Mouse (Mus musculus): Measurements from ENCODE around the gene Mrpl34.
"Not testable (repeated sequence)": the region's sequence is repeated elsewhere in the genome, so short reads cannot be mapped to it uniquely, and the experiment has no call there.

Mrpl34 gene

DNA sequence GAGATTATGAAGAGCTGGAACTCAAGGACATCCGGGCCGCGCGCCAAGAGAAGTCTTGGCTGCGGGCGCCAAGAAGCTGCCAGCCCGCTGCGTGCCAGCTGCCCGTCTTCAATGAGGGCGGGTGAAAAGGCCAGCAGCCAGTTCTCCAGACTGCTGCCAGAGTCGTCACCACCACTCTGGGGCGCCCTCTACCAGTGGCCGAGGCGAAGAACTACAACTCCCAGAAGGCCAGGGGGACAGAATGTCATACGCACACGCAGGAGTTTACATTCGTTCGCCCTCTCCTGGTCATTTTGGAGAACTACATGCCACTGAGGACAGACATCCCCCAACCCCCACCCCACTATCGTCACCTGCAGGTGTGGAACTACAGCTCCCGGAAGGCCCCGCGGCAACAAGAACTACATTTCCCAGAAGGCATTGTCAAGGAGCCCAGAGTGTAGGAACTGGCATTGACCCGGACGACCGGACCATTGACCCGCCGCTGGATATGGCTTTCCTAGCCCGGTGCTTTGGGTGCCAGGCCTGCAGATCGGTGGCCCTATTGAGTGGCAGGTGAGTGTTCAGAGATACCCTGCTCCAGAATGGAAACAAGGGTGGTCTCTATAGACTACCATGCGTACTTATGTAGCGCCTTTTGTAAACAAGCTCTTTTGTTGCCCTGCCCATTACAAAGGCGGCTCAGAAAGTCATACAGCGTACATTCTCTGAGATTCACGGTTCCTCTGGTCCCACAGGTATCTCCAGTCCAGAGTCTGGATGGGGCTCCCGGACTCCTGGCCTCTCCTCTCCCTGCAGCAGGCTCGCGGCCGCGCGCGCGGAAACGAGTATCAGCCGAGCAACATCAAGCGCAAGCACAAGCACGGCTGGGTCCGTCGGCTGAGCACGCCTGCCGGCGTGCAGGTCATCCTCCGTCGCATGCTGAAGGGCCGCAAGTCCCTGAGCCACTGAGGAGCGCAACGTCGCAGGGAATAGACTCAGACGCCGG, at the start of gene Mrpl34:
TSS of gene Mrpl34 (plus strand) at position 447 of the 988 bp plus-strand sequence.
- in situ Hi-C loops (cut with MboI): no loop called here

DNA sequence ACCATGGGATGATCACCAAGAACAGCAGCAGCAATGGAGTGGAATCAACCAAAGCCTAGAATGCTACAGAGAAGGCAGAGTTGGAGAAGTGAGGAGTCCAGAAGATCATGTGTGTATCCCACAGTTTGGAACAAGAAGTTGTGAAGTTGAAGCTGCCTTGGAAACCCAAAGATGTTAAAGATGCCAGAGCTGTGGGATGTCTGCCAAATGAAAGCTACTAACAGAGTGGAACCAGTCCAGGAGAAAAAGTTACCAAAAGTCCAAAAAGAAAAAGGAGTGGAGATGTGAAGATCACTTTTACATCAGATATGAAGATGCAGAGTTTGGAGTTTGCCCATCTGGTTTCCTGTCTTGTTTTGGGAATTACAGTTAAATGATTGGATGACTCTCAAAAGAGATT, 42.6 kb upstream of the Mrpl34 start:
- in situ Hi-C loops (cut with MboI): no loop called here

DNA sequence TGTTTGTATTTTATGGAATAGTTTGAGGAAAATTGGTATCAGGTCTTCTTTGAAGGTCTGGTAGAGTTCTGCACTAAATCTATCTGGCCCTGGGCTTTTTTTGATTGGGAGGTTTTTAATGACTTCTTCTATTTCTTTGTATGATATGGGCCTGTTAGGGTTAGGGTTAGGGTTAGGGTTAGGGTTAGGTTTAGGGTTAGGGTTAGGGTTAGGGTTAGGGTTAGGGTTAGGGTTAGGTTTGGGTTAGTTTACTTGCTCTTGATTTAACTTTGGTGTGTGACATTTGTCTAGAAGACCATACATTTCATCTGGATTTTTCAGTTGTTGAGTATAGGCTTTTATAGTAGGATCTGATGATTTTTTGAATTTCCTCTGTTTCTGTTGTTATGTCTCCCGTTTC, 31.8 kb upstream of the Mrpl34 start:
- in situ Hi-C loops (cut with MboI): not testable (repeated sequence)

DNA sequence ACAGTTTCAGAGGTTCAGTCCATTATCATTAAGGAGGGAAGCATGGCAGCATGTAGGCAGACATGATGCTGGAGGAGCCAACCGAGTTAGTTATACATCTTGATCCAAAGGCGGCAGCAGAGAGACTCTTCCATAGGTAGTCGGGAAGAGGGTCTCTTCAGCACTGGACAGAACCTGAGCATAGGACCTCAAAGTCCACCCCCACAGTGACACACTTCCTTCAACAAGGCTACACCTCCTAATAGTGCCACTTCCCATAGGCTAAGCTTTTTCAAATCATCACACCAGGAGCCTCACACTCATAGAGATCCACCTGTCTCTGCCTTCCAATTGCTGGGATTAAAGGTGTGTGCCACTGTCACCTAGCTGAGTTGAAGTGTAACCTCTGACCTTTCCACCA, 27.7 kb upstream of the Mrpl34 start:
- in situ Hi-C loops (cut with MboI): no loop called here

DNA sequence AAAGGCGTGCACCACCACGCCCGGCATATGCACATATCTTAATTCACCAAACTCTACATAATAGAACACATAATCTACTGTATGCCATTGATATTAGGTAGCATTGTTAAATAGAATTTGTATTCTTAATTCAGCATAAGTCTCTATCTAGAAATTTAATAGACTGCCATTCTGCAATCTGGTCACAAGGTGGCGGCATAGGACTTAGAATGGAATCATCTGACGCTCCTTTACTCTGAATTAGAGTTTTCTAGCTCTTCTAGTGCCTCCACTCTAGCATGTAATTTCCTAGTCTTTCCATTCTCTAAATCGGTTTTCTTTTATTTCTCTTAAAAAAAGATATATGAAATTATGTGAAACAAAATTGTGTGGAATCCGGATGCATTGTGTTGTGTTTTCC, 23.4 kb upstream of the Mrpl34 start:
- in situ Hi-C loops (cut with MboI): no loop called here

DNA sequence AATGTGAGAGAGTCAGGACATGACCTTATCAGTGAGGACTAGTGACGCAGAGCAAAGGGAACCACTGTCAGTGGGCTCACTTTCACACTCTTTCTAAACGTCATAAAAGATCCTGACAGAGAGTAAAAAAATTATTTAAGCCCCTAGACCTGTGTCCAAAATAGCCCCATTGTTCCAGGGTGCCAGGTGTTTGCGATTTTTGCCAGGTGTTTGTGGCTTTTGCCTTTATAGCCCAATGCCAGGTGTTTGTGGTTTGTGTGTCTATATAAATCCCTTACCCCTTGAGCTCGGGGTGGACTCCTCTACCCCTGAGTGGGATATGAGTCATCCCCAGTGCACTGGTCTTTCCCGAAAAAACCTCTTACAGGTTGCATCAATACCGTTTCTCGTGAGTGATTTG, 19.7 kb upstream of the Mrpl34 start:
- in situ Hi-C loops (cut with MboI): loop anchor here (5.0 kb wide), 1 partner anchor 62 kb away; no protein-coding TSS in a partner anchor

DNA sequence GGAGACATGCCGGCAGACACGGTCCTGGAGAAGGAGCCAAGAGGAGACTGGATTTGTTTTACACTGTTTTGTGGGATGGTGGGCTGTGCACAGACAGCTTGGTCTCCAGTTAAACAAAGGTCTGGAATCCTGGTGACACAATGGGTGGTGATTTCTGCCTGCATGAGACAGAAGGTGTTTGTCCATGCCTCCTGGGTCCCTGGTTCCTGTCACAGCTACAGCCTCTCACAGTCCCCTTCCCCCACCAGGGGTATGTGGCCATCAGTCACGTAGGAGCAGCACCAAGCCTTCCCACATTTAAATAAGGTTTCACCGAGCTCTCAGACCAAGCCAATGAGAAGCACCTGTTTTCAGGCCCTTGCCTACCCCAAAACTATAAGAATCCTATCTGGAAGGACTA, 13.4 kb upstream of the Mrpl34 start:
- in situ Hi-C loops (cut with MboI): no loop called here

DNA sequence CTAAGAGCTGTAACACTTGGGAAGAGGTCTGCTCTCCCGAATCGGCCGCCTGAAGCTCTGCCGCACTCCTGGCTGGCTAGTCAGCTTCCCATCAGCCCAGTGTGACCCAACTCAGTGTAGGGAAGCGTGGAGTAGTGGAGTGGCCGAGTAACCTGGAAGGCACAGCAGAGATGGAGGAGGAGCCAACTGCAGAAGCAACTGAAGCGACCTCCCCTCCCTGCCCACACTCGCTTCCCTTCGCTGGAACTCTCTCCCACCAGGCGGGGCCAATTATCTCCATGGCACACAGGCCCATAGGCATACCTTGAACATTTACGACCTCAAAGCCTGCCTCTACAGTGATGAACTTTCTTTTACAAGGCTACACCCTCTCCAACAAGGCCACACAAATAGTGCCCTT, 13.0 kb upstream of the Mrpl34 start:
- in situ Hi-C loops (cut with MboI): no loop called here

DNA sequence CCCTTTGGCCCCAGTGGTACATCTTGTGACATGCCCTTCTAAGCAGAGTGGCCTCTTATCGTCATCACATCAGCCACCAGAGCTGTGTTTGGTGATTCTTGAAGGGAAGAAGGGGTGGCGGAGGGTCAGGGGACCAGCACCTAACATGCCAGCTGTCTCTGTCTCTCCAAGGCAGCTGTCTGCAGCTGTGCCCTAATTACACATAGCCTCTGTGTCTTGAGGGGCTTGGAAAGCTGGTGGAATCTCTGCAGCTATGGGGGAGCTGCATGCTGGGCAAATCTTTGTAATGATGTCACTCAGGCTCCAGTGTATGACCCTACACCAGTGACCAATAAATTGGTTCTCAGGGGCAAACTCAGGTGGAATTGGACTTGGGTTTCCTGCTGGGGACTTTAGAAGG, 12.1 kb upstream of the Mrpl34 start:
- in situ Hi-C loops (cut with MboI): no loop called here

DNA sequence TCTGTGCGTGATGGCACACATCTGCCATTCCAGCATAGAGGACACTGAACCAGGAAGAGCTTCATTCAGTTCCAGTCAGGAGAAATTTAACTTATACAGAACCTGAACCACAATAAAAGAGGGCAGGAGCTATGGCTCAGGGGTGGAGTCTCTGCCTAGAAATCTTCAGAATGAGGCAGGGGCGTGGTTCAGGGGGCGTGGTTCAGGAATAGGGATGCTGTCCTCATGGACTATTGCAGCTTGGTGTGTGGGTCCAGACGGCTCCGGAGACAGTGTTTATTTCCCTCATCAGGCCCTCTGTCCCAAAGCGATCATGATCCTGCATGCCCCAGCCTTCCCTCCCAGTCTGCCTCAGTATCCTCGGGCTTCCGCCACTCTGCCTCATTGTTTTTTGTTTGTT, 10.1 kb upstream of the Mrpl34 start:
- in situ Hi-C loops (cut with MboI): no loop called here

DNA sequence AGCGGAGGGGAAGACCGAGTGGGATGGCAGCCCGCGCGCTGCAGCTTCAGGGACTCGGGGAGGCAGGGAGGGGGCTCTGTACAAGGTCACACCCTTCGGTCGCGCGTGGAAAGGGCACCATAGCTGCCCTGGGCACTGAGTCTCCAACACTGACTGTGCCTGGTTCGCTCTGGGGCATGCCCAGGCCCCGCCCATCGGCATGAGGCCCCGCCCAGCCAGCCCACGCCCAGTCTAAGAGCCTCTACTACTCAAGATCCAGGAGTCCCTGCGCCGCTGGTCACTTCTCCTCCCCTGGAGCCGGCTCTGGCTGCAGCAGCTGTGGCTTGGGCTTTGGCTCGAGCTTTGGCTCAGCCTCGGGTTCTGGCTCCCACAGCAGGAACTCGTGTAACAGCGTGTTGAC, 7.9 kb upstream of the Mrpl34 start:
- in situ Hi-C loops (cut with MboI): no loop called here

DNA sequence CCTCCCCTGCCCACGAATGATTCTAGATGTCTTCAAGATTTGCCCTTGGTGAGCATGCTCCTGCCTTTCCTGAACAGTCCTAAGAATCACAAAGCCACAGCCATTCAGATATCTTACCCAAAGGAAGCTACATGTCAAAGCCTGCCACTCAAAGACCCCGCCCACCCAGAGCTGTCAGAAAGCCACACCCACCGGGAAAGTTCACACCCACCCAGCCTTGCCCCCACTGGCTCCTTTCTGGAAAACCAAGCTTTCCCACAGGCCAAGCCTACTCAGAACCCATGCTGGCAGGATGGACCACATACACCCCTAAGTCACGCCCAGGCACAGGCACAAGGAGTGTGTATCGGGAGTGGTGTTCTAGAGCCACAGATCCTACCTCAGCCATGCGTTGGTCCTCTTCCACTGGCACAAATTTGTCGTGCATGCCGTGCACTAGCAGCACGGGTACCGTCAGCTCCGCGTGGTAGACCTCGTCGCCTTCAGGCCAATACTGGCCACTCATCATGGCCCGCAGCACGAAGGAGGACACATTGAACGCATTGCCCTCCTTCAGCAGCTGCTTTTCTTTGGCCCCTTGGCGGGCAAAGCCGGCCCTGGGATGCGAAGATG, 7.0 kb upstream of the Mrpl34 start:
- in situ Hi-C loops (cut with MboI): no loop called here

DNA sequence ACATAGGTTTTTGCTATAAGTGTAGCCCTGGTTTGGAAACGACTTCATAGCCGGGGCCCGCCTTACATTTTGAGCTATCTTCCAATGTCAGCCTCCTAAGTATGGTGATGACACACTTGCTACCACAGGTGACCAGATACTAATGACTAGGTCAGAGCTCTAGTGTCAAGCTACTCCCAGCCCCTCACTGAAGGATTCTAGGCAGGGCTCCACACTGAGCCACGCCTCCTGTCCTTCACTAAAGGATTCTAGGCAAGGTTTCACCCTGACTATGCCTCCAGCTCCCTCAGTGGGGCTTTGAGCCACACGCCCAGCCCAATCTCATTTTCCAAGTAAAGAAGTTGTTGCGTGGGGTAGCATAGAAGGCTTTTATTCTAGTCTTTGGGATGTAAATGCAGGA, 4.0 kb upstream of the Mrpl34 start:
- in situ Hi-C loops (cut with MboI): no loop called here

DNA sequence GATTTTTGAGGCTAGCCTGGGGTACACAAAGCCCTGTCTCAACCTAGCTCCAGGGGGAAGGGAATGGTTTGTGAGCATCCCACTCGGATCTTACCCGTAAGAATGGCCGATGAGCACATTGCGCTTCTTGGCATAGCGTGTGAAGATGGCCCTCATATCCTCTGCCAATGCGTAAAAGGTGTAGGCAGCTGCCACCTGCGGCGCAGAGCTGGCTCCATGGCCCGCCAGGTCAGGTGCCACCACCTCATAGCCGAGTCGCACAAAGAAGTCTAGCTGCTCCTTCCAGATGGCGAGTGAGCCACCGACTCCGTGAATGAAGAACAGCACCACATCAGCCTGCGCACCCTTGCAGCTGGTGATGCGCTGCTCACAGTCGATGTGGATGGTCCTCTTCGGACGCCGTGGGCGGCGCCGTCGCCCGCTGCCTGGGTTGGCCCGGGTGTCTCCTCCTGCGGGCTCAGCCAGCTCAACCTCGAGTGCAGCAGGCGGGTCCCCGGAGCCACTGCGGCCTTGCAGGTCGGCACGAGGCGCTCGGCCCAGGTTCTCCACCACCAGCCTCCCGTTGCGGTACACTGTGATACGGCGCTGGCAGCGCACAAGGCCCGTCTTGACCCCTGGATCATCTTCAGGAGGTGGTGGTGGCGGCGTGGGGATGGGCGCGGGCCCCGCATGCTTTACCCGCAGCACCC, 3.5 kb upstream of the Mrpl34 start:
- in situ Hi-C loops (cut with MboI): no loop called here

DNA sequence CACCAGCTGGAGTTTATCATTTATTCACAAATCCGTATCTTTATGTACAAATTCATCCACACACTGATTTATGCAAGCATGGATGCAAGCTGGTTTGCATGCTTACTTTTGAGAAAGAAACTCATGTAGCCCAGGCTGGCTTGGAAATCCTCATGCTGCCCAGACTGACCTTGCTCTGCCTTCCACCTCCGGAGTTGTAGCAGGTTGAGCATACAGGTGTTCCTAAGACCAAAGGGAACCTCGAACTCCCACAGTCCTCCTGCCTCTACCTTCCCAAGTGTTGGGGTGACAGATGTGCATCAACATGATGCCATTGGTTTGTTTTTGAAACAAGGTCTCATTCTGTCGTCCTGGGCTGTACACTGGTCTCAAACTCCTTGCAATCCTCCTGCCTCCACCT, 2.6 kb upstream of the Mrpl34 start:
- in situ Hi-C loops (cut with MboI): no loop called here

DNA sequence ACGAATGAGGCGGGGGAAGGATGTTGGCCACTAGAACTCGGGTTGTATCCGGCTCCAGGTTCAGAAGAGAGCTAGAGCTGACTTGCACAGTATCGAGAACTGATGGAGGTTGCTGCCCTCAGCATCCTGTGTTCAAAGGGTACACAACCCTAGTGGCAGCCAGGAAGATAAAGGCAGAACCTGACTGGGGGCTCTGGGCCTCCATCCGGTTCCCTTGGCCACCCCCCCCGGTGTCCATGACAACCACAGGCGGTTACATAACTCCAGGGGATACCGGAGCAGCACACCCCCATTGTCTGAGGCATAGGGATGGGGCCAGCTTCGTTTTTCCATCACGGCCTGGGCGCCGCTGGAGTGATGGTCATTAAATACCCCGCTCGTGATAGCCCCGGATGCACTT, 2.0 kb upstream of the Mrpl34 start:
- in situ Hi-C loops (cut with MboI): no loop called here

DNA sequence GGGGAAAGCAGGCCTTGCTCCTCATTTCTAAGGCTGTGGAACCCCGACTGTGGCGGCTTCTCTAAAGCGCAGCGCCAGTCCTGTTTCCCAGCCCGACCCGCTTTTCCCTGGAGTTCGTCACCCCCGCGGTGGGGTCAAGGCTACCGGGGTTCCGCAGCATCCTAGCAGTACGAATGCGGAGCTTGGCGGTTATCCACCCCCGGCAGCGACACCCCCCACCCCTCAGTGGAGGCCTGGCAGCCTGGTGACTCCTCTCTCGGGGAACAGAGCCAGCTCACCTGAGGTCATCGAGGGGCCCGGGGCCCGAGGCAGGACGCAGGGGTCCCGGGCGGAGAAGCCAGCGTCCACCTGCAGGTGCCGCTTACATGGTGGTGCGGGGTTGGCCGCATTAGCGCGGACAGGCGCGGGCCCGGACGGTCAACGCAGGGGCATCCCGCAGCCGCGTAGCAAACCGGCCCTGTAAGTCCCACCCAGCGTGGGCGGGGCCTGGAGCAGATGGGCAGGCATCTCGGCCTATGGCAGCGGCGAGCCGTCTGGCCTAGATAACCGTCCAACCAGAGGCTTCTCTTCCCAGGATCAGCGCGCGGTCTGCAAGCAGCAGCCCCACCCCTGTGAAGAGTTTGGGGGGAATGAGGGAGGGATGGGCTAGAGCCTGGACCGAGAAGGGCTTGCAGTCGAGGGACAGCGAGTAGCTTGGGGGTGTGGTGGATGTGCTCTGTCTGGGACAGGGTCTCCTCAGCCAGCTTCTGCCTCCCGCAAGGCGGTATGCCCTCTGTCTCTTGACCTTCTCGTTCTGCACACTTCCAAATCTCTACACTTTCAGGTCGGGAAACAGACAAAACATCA, 1.3 kb upstream of the Mrpl34 start, which contains the start of gene Abhd8:
TSS of gene Abhd8 (minus strand) at position 468 of the 846 bp plus-strand sequence.
- in situ Hi-C loops (cut with MboI): no loop called here

DNA sequence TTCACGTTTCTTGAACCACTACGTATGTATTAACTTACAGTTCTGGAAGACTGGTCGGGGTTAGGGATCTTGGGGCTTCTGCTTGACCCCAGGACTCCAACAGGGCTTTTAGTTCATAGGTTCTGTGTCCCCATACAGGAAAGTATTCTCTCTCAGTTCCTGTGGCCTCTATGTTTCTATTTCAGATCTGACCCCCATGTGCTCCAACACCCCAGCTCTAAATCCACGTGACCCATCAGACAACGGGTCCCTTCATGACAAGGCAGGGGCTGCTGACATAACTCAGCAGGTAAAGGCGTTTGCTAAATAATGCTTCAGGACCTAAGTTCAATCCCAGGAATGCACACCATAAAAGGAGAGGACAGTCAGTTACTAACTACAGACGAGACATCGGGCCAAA, 974 bp downstream of the Mrpl34 start:
- in situ Hi-C loops (cut with MboI): no loop called here

DNA sequence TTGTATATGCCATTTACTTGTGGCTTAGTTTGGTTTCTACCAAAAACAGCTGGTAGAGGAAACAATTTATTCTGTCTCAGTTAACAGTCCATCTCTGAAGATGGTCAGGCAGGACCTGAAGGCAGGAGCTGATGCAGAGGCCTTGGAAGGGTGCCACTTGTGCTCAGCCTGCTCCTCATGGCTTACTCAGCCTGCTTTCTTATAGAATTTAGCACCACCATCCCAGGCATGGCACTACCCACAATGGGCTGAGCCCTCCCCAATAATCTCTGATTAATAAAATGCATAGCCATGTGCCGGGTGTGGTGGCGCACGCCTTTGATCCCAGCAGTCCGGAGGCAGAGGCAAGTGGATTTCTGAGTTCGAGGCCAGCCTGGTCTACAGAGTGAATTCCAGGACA, 1.4 kb downstream of the Mrpl34 start:
- in situ Hi-C loops (cut with MboI): no loop called here

DNA sequence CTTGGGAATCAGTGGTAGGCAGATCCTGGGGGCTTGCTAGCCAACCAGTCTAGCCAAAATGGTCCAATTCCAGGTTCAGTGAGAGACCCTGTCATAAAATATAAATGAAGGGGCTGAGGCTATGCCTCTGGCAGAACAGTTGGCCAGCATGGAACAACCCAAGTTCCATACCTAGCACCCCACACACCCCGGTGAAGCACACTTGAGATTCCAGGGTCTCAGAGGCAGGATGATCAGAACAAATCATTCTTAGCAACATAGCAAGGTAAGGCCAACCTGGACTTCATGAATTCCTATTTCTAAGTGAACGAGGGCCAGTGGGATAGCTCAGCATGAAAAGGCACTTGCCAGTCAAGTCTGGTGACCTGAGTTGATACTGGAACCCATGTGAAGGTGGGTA, 2.4 kb downstream of the Mrpl34 start:
- in situ Hi-C loops (cut with MboI): no loop called here

DNA sequence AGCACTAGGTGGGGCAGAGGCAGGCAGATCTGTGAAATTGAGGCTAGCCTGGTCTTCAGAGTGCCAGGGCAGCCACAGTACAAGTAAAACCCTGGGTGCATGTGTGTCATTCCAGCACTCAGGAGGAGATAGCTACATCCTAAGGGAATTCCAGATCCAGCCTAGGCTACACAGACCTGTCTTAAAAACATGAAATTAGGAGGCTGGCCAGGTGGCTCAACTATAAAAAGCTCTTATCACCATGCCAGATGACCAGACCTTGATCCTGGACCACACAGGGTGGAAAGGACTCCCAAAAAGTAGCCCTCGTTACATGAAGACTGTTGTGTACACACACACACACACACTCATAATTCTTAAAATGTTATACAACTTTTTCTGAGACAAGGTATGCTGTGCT, 3.2 kb downstream of the Mrpl34 start:
- in situ Hi-C loops (cut with MboI): no loop called here

DNA sequence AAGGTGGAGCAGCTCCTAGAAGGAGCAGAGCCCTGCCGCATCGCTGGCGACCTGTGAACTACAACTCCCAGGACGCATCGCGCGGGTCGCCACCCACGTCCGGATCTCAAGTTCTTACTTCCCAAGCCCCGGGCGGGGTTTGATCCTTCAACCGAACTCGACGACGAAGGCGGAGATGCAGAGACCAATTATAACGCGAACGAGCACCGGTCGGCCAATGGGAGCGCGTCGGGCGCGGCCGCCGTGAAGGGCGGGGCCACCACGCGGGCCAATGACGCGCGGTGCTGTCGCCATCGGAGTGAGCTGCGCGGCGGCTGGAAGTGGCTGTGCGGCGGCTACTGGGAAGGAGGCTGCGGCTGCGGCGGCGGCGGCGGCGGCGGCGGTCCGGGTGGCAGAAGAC, 4.2 kb downstream of the Mrpl34 start, which contains the start of gene Dda1:
TSS of gene Dda1 (plus strand) at position 284 of the 400 bp plus-strand sequence.
- in situ Hi-C loops (cut with MboI): no loop called here

All from mature B cell (primary cell).